Mouse (Mus musculus) megakaryocyte, embryonic 14.5 days (primary cell): Measurements from ENCODE around the gene 0610010K14Rik.

Source experiments
- FLI1 ChIP-seq: IDR thresholded peaks from 2 replicates; pipeline ENCODE4 v1.6.1; 2012; ENCODE audit warnings: low read length, inconsistent platforms, mixed read lengths
- GATA1 ChIP-seq: IDR thresholded peaks from 3 replicates; pipeline ENCODE4 v1.6.1; 2012; ENCODE audit warnings: mixed read lengths, low read length, inconsistent platforms, borderline replicate concordance

DNA sequence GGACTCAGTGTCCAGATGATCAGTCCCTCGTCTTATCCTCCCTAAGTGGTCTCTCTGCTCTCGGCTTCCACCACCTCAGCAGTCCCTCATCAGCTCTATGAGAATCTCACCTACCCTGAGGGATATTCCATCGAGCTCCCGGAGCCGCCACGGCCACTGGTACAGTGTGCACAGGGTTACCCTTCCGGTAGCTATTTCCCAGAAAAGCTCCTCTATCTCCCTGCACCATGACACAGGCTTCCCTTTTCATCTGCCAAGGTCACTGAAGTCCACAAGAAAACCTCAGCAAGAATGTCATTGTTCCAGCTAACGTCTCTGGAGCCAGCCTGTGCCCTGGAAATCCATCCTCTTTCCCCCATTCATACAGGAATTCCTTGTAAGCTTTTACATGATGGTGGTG, 14.1 kb upstream of the 0610010K14Rik start:
- TF ChIP-seq GATA1 (no peak), FLI1 (no peak)
